Mouse (Mus musculus) stomach, embryonic 16.5 days (tissue): ENCODE data around the gene Apopt1. TPM values are rescaled to one million over a fixed set of nuclear protein-coding genes. Genes with fewer than 3 reads are reported as not detected.

Source experiments
- ATAC-seq: fragments of 200-750 bp; cut with Nextera tagmentation; 2 replicates; pipeline ENCODE4 v1.8.0; 2017; ENCODE audit warnings: moderate number of reproducible peaks, moderate TSS enrichment; ENCODE audit not compliant: insufficient read depth, low FRiP score
- H3K27ac ChIP-seq: fragments of 300-500 bp; sonication (generic); 2 replicates; pipeline ENCODE4 v1.5.1; 2014; ENCODE audit warnings: low read length
- H3K27me3 ChIP-seq: fragments of 300-500 bp; sonication (generic); 2 replicates; pipeline ENCODE4 v1.6.1; 2014; ENCODE audit warnings: low read length, control low read depth, mixed read lengths; ENCODE audit not compliant: control insufficient read depth, insufficient read depth
- H3K36me3 ChIP-seq: fragments of 300-500 bp; sonication (generic); 2 replicates; pipeline ENCODE4 v1.6.1; 2014; ENCODE audit warnings: low read length; ENCODE audit not compliant: control insufficient read depth, insufficient read depth
- H3K4me1 ChIP-seq: fragments of 300-500 bp; sonication (generic); 2 replicates; pipeline ENCODE4 v1.6.1; 2014; ENCODE audit warnings: low read length, control low read depth, mixed read lengths; ENCODE audit not compliant: control insufficient read depth, insufficient read depth
- H3K4me2 ChIP-seq: fragments of 300-500 bp; sonication (generic); 2 replicates; pipeline ENCODE4 v1.6.1; 2014; ENCODE audit warnings: low read depth, low read length, mixed read lengths
- H3K4me3 ChIP-seq: fragments of 300-500 bp; sonication (generic); replicated peaks from 2 replicates; pipeline ENCODE4 v1.5.1; 2014; ENCODE audit warnings: mild to moderate bottlenecking, low read length
- H3K9ac ChIP-seq: fragments of 300-500 bp; sonication (generic); 2 replicates; pipeline ENCODE4 v1.6.1; 2014; ENCODE audit warnings: low read length
- H3K9me3 ChIP-seq: fragments of 300-500 bp; sonication (generic); replicated peaks from 2 replicates; pipeline ENCODE4 v1.6.1; 2016; ENCODE audit warnings: low read length, control low read depth; ENCODE audit not compliant: control insufficient read depth
- WGBS: fragments of 180-500 bp; shearing (Covaris S2); extraction: QIAGEN DNeasy Blood & Tissue Kit; methylation state at CpG from one replicate; pipeline ENCODE4 v1.1.7; 2014; 5-methylcytosine and 5-hydroxymethylcytosine counted together
- polyA plus RNA-seq: library from polyadenylated mRNA; unstranded; fragments of >200 nt; fragmentation: Nextera tagmentation; extraction: Ambion mirVana; gene quantifications from 2 replicates; pipeline ENCODE4 v1.2.1, GENCODE M21; 2015

Apopt1 gene
- polyA plus RNA-seq, 1 experiment from 2014 or later, result 47.0 TPM

- Histone ChIP-seq H3K27me3 (no peaks in the 10 kb centered on the region), H3K36me3 (0 out of 2 replicates have a peak, but pooled peaks cover 4% of the 10 kb centered on the region), H3K4me3 (no peak overlapping the region), H3K9me3 (no peaks in the 10 kb centered on the region), H3K4me1 (peaks cover 24% of the 10 kb centered on the region), H3K9ac (peak overlapping the region; percentile 57), H3K4me2 (no peak overlapping the region), H3K27ac (peak overlapping the region; percentile 85)
- no peak for ATAC-seq
- WGBS, result 43% methylated on average over 2 of the region's 2 CpGs
These were observed 25.0 kb upstream of the Apopt1 start for GRCm38 (mm10) chr12:111688069-111688428.

- no peak overlapping the region for H3K27ac ChIP-seq
These were observed 23.6 kb upstream of the Apopt1 start for GRCm38 (mm10) chr12:111689426-111689825.

GRCm38 (mm10) chr12:111691346-111691872 is 21.7 kb upstream of the Apopt1 start:
- Histone ChIP-seq H3K4me3 (no peak overlapping the region), H3K9me3 (no peaks in the 10 kb centered on the region), H3K4me1 (peaks cover 44% of the 10 kb centered on the region), H3K9ac (peak overlapping the region; percentile 38; the same call in 1 of the 2 replicates), H3K27me3 (no peaks in the 10 kb centered on the region), H3K4me2 (no peak overlapping the region), H3K27ac (peak overlapping the region; percentile 33; the same call in 1 of the 2 replicates), H3K36me3 (no peaks in the 10 kb centered on the region)
- no peak for ATAC-seq
- 20% methylated on average over 5 of the region's 5 CpGs for WGBS

More at GRCm38 (mm10) chr12:111689426-111689825, 23.6 kb upstream of the Apopt1 start:
- Histone ChIP-seq H3K4me3 (no peak overlapping the region), H3K9ac (no peak overlapping the region), H3K9me3 (no peaks in the 10 kb centered on the region), H3K4me1 (peaks cover 36% of the 10 kb centered on the region), H3K27me3 (no peaks in the 10 kb centered on the region), H3K4me2 (no peak overlapping the region), H3K36me3 (no peaks in the 10 kb centered on the region)
- ATAC-seq, result no peak
- WGBS, result 65% methylated on average over 11 of the region's 11 CpGs

GRCm38 (mm10) chr12:111692899-111693298 is 20.2 kb upstream of the Apopt1 start:
- H3K9me3 ChIP-seq, result no peaks in the 10 kb centered on the region
- H3K27ac ChIP-seq, result peak overlapping the region; percentile 62; the same call in 1 of the 2 replicates
- H3K4me2 ChIP-seq, result no peak overlapping the region
- no peak for ATAC-seq
- H3K27me3 ChIP-seq, result no peaks in the 10 kb centered on the region
- no peak overlapping the region for H3K4me3 ChIP-seq
- no peaks in the 10 kb centered on the region for H3K36me3 ChIP-seq
- peaks cover 32% of the 10 kb centered on the region for H3K4me1 ChIP-seq
- WGBS, result 88% methylated on average over 5 of the region's 5 CpGs
- H3K9ac ChIP-seq, result no peak overlapping the region

- Histone ChIP-seq H3K4me2 (0 out of 2 replicates have a peak overlapping the region, but pooled peaks have one; percentile 15), H3K36me3 (no peaks in the 10 kb centered on the region), H3K4me3 (no peak overlapping the region), H3K9me3 (no peaks in the 10 kb centered on the region), H3K9ac (peak overlapping the region; percentile 58), H3K4me1 (peaks cover 29% of the 10 kb centered on the region), H3K27ac (peak overlapping the region; percentile 62; the same call in 1 of the 2 replicates), H3K27me3 (no peaks in the 10 kb centered on the region)
- ATAC-seq, result peak; percentile 20
- WGBS, result 54% methylated on average over 18 of the region's 18 CpGs
These were observed 19.5 kb upstream of the Apopt1 start for GRCm38 (mm10) chr12:111693341-111694270.

- H3K4me2 ChIP-seq, result 0 out of 2 replicates have a peak overlapping the region, but pooled peaks have one; percentile 15
- peak; percentile 18 for ATAC-seq
These were observed 18.7 kb upstream of the Apopt1 start for GRCm38 (mm10) chr12:111694271-111694781.

GRCm38 (mm10) chr12:111694880-111695804 is 17.9 kb upstream of the Apopt1 start:
- no peaks in the 10 kb centered on the region for H3K27me3 ChIP-seq
- H3K27ac ChIP-seq, result peak overlapping the region; percentile 62; the same call in 1 of the 2 replicates
- H3K9me3 ChIP-seq, result no peaks in the 10 kb centered on the region
- peaks cover 29% of the 10 kb centered on the region for H3K4me1 ChIP-seq
- no peak overlapping the region for H3K4me3 ChIP-seq
- no peaks in the 10 kb centered on the region for H3K36me3 ChIP-seq
- ATAC-seq, result 0 out of 2 replicates have a peak, but pooled peaks have one; percentile 5
- 0 out of 2 replicates have a peak overlapping the region, but pooled peaks have one; percentile 10 for H3K4me2 ChIP-seq
- WGBS, result 60% methylated on average over 13 of the region's 13 CpGs
- peak overlapping the region; percentile 40; the same call in 1 of the 2 replicates for H3K9ac ChIP-seq

More at GRCm38 (mm10) chr12:111694271-111694781, 18.7 kb upstream of the Apopt1 start:
- WGBS, result 21% methylated on average over 12 of the region's 12 CpGs
- Histone ChIP-seq H3K27ac (peak overlapping the region; percentile 62), H3K9me3 (no peaks in the 10 kb centered on the region), H3K9ac (peak overlapping the region; percentile 58), H3K27me3 (no peaks in the 10 kb centered on the region), H3K4me3 (no peak overlapping the region), H3K4me1 (peaks cover 29% of the 10 kb centered on the region), H3K36me3 (no peaks in the 10 kb centered on the region)

GRCm38 (mm10) chr12:111696239-111696638 is 16.8 kb upstream of the Apopt1 start:
- Histone ChIP-seq H3K4me3 (no peak overlapping the region), H3K27ac (no peak overlapping the region), H3K36me3 (no peaks in the 10 kb centered on the region), H3K27me3 (no peaks in the 10 kb centered on the region), H3K9me3 (no peaks in the 10 kb centered on the region), H3K9ac (no peak overlapping the region), H3K4me1 (peaks cover 22% of the 10 kb centered on the region), H3K4me2 (no peak overlapping the region)
- ATAC-seq, result peak; percentile 1; the same call in 1 of the 2 replicates
- 30% methylated on average over 6 of the region's 6 CpGs for WGBS
